Mouse (Mus musculus): Measurements from ENCODE around the gene Vat1l. TPM values are rescaled to one million over a fixed set of nuclear protein-coding genes. Genes with fewer than 3 reads are reported as not detected.

Gene Vat1l
- polyA plus RNA-seq, 1 experiment from 2014 or later = 1.4 TPM

DNA sequence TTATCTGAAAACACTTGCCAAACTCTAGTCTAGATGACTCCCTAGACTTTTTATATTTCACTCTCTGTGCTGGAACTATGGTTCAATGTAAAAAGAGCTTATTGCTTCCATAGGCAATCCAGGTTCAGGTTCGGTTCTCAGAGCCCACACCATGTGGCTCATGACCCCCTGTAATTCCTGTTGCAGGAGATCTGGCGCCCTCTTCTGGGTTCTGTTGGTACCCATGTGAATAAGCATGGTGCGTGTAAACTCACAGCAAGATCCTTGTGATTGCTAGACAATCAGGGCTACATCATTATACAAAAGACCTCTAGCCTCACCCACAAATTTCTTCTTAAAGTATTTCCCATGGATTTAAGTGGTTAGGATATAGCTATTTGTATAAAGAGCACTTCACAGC, 28.7 kb upstream of the Vat1l start:
- Histone ChIP-seq H3K36me3 (ENCODE audit: insufficient read depth, low read length) (no peaks in the 10 kb centered on the region), H3K4me2 (ENCODE audit: low read length) (no peak overlapping the region), H3K27ac (no peak overlapping the region), H3K9ac (ENCODE audit: low read depth, low read length) (no peak overlapping the region), H3K9me3 (replicated peaks; ENCODE audit: low read length) (no peaks in the 10 kb centered on the region), H3K4me1 (replicated peaks; ENCODE audit: insufficient read depth, low read length) (no peaks in the 10 kb centered on the region), H3K27me3 (ENCODE audit: insufficient read depth, low read length) (no peaks in the 10 kb centered on the region), H3K4me3 (replicated peaks; ENCODE audit: low read depth, low read length) (no peak overlapping the region)
- WGBS = 69% methylated on average over 3 of the region's 3 CpGs
- TF ChIP-seq CTCF (IDR thresholded peaks at IDR 0.05; ENCODE audit: low read depth) = peak; percentile 23; the same call in 1 of the 2 replicates
- DNase-seq (ENCODE audit: low spot score) = no peak
- ATAC-seq (replicated peaks; ENCODE audit: low FRiP score, low read depth) = no peak

GRCm38 (mm10) chr8:114193334-114193733, 12.1 kb upstream of the Vat1l start:
- no peaks in the 10 kb centered on the region for H3K27me3 ChIP-seq (ENCODE audit: insufficient read depth, low read length)
- H3K27ac ChIP-seq = no peak overlapping the region
- H3K36me3 ChIP-seq (ENCODE audit: insufficient read depth, low read length) = no peaks in the 10 kb centered on the region
- H3K4me1 ChIP-seq (replicated peaks; ENCODE audit: insufficient read depth, low read length) = no peaks in the 10 kb centered on the region
- DNase-seq (ENCODE audit: low spot score) (no peak), ATAC-seq (replicated peaks; ENCODE audit: low FRiP score, low read depth) (no peak)
- no peak for TF ChIP-seq CTCF (IDR thresholded peaks at IDR 0.05; ENCODE audit: low read depth)
- no peak overlapping the region for H3K9ac ChIP-seq (ENCODE audit: low read depth, low read length)
- H3K9me3 ChIP-seq (replicated peaks; ENCODE audit: low read length) = no peaks in the 10 kb centered on the region
- no peak overlapping the region for H3K4me3 ChIP-seq (replicated peaks; ENCODE audit: low read depth, low read length)
- 79% methylated on average over 5 of the region's 5 CpGs for WGBS
- no peak overlapping the region for H3K4me2 ChIP-seq (ENCODE audit: low read length)

GRCm38 (mm10) chr8:114198990-114199389, 6.4 kb upstream of the Vat1l start:
- 36% methylated on average over 2 of the region's 2 CpGs for WGBS
- DNase-seq (ENCODE audit: low spot score) = no peak

GRCm38 (mm10) chr8:114206421-114206983, 1.1 kb downstream of the Vat1l start:
- H3K27ac ChIP-seq = no peak overlapping the region
- H3K9ac ChIP-seq (ENCODE audit: low read depth, low read length) = no peak overlapping the region
- no peak for TF ChIP-seq CTCF (IDR thresholded peaks at IDR 0.05; ENCODE audit: low read depth)
- no peaks in the 10 kb centered on the region for H3K36me3 ChIP-seq (ENCODE audit: insufficient read depth, low read length)
- WGBS = 1% methylated on average over 8 of the region's 8 CpGs
- ATAC-seq (replicated peaks; ENCODE audit: low FRiP score, low read depth) (no peak), DNase-seq (ENCODE audit: low spot score) (peak; percentile 9)
- H3K4me3 ChIP-seq (replicated peaks; ENCODE audit: low read depth, low read length) = no peak overlapping the region
- peak overlapping the region; percentile 65; the same call in 1 of the 2 replicates for H3K4me2 ChIP-seq (ENCODE audit: low read length)
- no peaks in the 10 kb centered on the region for H3K4me1 ChIP-seq (replicated peaks; ENCODE audit: insufficient read depth, low read length)
- no peaks in the 10 kb centered on the region for H3K9me3 ChIP-seq (replicated peaks; ENCODE audit: low read length)
- H3K27me3 ChIP-seq (ENCODE audit: insufficient read depth, low read length) = no peaks in the 10 kb centered on the region

More at GRCm38 (mm10) chr8:114198990-114199389, 6.4 kb upstream of the Vat1l start:
- no peak overlapping the region for H3K9ac ChIP-seq (ENCODE audit: low read depth, low read length)
- H3K9me3 ChIP-seq (replicated peaks; ENCODE audit: low read length) = no peaks in the 10 kb centered on the region
- no peak overlapping the region for H3K4me3 ChIP-seq (replicated peaks; ENCODE audit: low read depth, low read length)
- no peak for TF ChIP-seq CTCF (IDR thresholded peaks at IDR 0.05; ENCODE audit: low read depth)
- no peak overlapping the region for H3K4me2 ChIP-seq (ENCODE audit: low read length)
- no peak overlapping the region for H3K27ac ChIP-seq
- H3K27me3 ChIP-seq (ENCODE audit: insufficient read depth, low read length) = no peaks in the 10 kb centered on the region
- no peaks in the 10 kb centered on the region for H3K4me1 ChIP-seq (replicated peaks; ENCODE audit: insufficient read depth, low read length)
- no peak for ATAC-seq (replicated peaks; ENCODE audit: low FRiP score, low read depth)
- no peaks in the 10 kb centered on the region for H3K36me3 ChIP-seq (ENCODE audit: insufficient read depth, low read length)

- no peaks in the 10 kb centered on the region for H3K9me3 ChIP-seq (replicated peaks; ENCODE audit: low read length)
- ATAC-seq (replicated peaks; ENCODE audit: low FRiP score, low read depth) (no peak), DNase-seq (ENCODE audit: low spot score) (no peak)
- no peak overlapping the region for H3K4me2 ChIP-seq (ENCODE audit: low read length)
- H3K27ac ChIP-seq = no peak overlapping the region
- H3K4me3 ChIP-seq (replicated peaks; ENCODE audit: low read depth, low read length) = no peak overlapping the region
- no peaks in the 10 kb centered on the region for H3K27me3 ChIP-seq (ENCODE audit: insufficient read depth, low read length)
- no peak overlapping the region for H3K9ac ChIP-seq (ENCODE audit: low read depth, low read length)
- H3K36me3 ChIP-seq (ENCODE audit: insufficient read depth, low read length) = no peaks in the 10 kb centered on the region
- no peak for TF ChIP-seq CTCF (IDR thresholded peaks at IDR 0.05; ENCODE audit: low read depth)
- H3K4me1 ChIP-seq (replicated peaks; ENCODE audit: insufficient read depth, low read length) = no peaks in the 10 kb centered on the region
- 39% methylated on average over 4 of the region's 4 CpGs for WGBS
These were observed 1.6 kb downstream of the Vat1l start for GRCm38 (mm10) chr8:114207026-114207425.

- no peak overlapping the region for H3K27ac ChIP-seq
- no peaks in the 10 kb centered on the region for H3K27me3 ChIP-seq (ENCODE audit: insufficient read depth, low read length)
- no peak overlapping the region for H3K4me2 ChIP-seq (ENCODE audit: low read length)
- no peak overlapping the region for H3K9ac ChIP-seq (ENCODE audit: low read depth, low read length)
- DNase-seq (ENCODE audit: low spot score) = no peak
- no peak for TF ChIP-seq CTCF (IDR thresholded peaks at IDR 0.05; ENCODE audit: low read depth)
- H3K9me3 ChIP-seq (replicated peaks; ENCODE audit: low read length) = no peaks in the 10 kb centered on the region
- H3K36me3 ChIP-seq (ENCODE audit: insufficient read depth, low read length) = no peaks in the 10 kb centered on the region
- no peak for ATAC-seq (replicated peaks; ENCODE audit: low FRiP score, low read depth)
- H3K4me1 ChIP-seq (replicated peaks; ENCODE audit: insufficient read depth, low read length) = no peaks in the 10 kb centered on the region
- no peak overlapping the region for H3K4me3 ChIP-seq (replicated peaks; ENCODE audit: low read depth, low read length)
- 92% methylated on average over 3 of the region's 3 CpGs for WGBS
These were observed 15.4 kb downstream of the Vat1l start for GRCm38 (mm10) chr8:114220779-114221178.

DNA sequence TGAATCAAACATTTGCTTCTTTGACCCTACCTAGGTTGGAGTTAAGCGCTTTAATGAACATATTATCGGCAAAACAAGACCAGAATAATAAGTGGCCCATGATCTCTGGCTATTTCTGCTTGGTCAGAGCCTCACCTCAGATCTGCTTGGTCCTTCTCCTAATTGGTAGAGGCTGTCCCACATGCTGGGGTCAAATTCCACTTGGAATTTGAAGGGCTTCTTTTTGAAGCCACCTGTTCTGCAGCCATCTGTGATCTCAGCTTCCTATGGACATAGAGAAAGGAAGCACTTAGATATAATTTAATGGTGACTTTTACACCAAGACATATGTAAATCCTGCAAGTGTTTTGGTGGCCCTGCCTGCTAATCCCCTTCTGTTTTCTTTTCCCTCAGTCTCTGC, 16.6 kb downstream of the Vat1l start:
- no peaks in the 10 kb centered on the region for H3K4me1 ChIP-seq (replicated peaks; ENCODE audit: insufficient read depth, low read length)
- H3K27ac ChIP-seq = no peak overlapping the region
- DNase-seq (ENCODE audit: low spot score) = no peak
- no peak overlapping the region for H3K9ac ChIP-seq (ENCODE audit: low read depth, low read length)
- H3K4me2 ChIP-seq (ENCODE audit: low read length) = no peak overlapping the region
- H3K27me3 ChIP-seq (ENCODE audit: insufficient read depth, low read length) = no peaks in the 10 kb centered on the region
- 91% methylated on average over 2 of the region's 2 CpGs for WGBS
- no peak overlapping the region for H3K4me3 ChIP-seq (replicated peaks; ENCODE audit: low read depth, low read length)
- TF ChIP-seq CTCF (IDR thresholded peaks at IDR 0.05; ENCODE audit: low read depth) = no peak
- ATAC-seq (replicated peaks; ENCODE audit: low FRiP score, low read depth) = no peak
- H3K36me3 ChIP-seq (ENCODE audit: insufficient read depth, low read length) = no peaks in the 10 kb centered on the region
- no peaks in the 10 kb centered on the region for H3K9me3 ChIP-seq (replicated peaks; ENCODE audit: low read length)

All from kidney, postnatal 0 days (tissue).